8 mouse cellular contexts compared by ENCODE assay signal in genomic region chr1:58270807-58271569, GRCm38 (mm10). TPM values are rescaled to one million over a fixed set of nuclear protein-coding genes. Genes with fewer than 3 reads are reported as not detected.
DNase-seq lines count a peak whose midpoint lies in the region; ATAC-seq and TF ChIP-seq lines count a peak whose summit lies in the region.

No protein-coding gene starts in this region.

- peak; percentile 84 for TF ChIP-seq RAD21 in CH12.LX (IDR thresholded peaks at IDR 0.05; ENCODE audit: low read depth, low read length)

- no peaks in the 10 kb centered on the region for H3K79me2 ChIP-seq in CH12.LX (replicated peaks; ENCODE audit: control insufficient read depth, extremely low read depth, insufficient read depth, poor library complexity, severe bottlenecking)

- dilution Hi-C loops in CH12.LX (cut with MboI; ENCODE audit: extremely low pct_ligation_motif_present, extremely low pct_unique_long_range_greater_than_20kb, low sequenced_read_pairs), result no loop called here

- TF ChIP-seq CTCF in CH12.LX (conservative IDR thresholded peaks at IDR 0.05 in 1 of 2, IDR thresholded peaks at IDR 0.05 in 1 of 2; ENCODE audit: low read depth in 2 of 2, low read length in 2 of 2), result peak; percentile 40 to 88
- TF ChIP-seq CTCF in small intestine, adult 2 months (IDR thresholded peaks at IDR 0.05; ENCODE audit: extremely low read depth, insufficient read length, insufficient replicate concordance, low read depth, low read length), result 0 out of 2 replicates have a peak, but pooled peaks have one; percentile 15

- TF ChIP-seq POLR2A in CH12.LX (IDR thresholded peaks at IDR 0.05; ENCODE audit: low read depth, low read length), result no peak
- no peak for TF ChIP-seq POLR2A in small intestine, adult 2 months (IDR thresholded peaks at IDR 0.05; ENCODE audit: low read depth, low read length)

- no peaks in the 10 kb centered on the region for H3K9me3 ChIP-seq in CH12.LX (replicated peaks; ENCODE audit: low read length)

- H3K4me1 ChIP-seq in CH12.LX (ENCODE audit: control insufficient read depth in 1 of 2, insufficient read depth in 2 of 2), result peaks cover 0 to 13% of the 10 kb centered on the region in 2 experiments; a peak in 2 of 4 replicates
- H3K4me1 ChIP-seq in small intestine, adult 2 months (ENCODE audit: control insufficient read depth, insufficient read depth, insufficient read length, low read length), result no peaks in the 10 kb centered on the region

- no peak overlapping the region for H3K4me2 ChIP-seq in CH12.LX (ENCODE audit: insufficient read depth, low read depth, poor library complexity, severe bottlenecking)

- intact Hi-C loops in heart, postnatal 25 days (cut with DNase I), result loop anchor here (2.0 kb wide), 1 partner anchor 114 kb away; no protein-coding TSS in a partner anchor

- DNase-seq in heart, adult 11 months, result peak; percentile 24
- no peak for DNase-seq in heart, postnatal 25 days (ENCODE audit: low spot score)
- peak; percentile 76 for DNase-seq in CH12.LX (ENCODE audit: extremely low read depth)
- DNase-seq in c-Kit-positive CD71-negative TER-119-negative erythroid progenitor cells, embryonic 14.5 days (ENCODE audit: low read depth), result peak; percentile 33
- DNase-seq in kidney, postnatal 4 days, result peak; percentile 67 to 72
- peak; percentile 69 for DNase-seq in mesoderm, embryonic 11.5 days (ENCODE audit: low read depth, low spot score)

- H3K9ac ChIP-seq in CH12.LX (ENCODE audit: insufficient read depth, low read depth), result no peak overlapping the region

- in situ Hi-C loops in CH12.LX (cut with MboI; ENCODE audit: low pct_ligation_motif_present, low pct_unique_long_range_greater_than_20kb, low sequenced_read_pairs), result loop anchor here (5.0 kb wide), 1 partner anchor 114 kb away; no protein-coding TSS in a partner anchor

- no peak overlapping the region for H3K4me3 ChIP-seq in CH12.LX (replicated peaks in 1 of 3; ENCODE audit: low read depth in 2 of 3, low read length in 2 of 3, poor library complexity in 1 of 3)
- H3K4me3 ChIP-seq in small intestine, adult 2 months (ENCODE audit: low read depth, low read length), result no peak overlapping the region

- ATAC-seq in frontal cortex, adult (ENCODE audit: low TSS enrichment), result peak; percentile 86

- TF ChIP-seq EP300 in CH12.LX (IDR thresholded peaks at IDR 0.05; ENCODE audit: low read length), result no peak

- no peaks in the 10 kb centered on the region for H3K27me3 ChIP-seq in CH12.LX (replicated peaks)
- H3K27me3 ChIP-seq in small intestine, adult 2 months (ENCODE audit: control insufficient read depth, insufficient read depth, low read length), result no peaks in the 10 kb centered on the region; the same call in 1 of the 2 replicates

- no peak overlapping the region for H3K27ac ChIP-seq in CH12.LX (ENCODE audit: insufficient read depth, low read depth)
- H3K27ac ChIP-seq in small intestine, adult 2 months (ENCODE audit: insufficient read depth, low read depth, low read length), result no peak overlapping the region

- 43% methylated on average over 6 of the region's 6 CpGs for WGBS in small intestine, adult 2 months

- no peaks in the 10 kb centered on the region for H3K36me3 ChIP-seq in CH12.LX (replicated peaks in 1 of 2; ENCODE audit: control insufficient read depth in 1 of 2, insufficient read depth in 1 of 2, low read length in 1 of 2)
- H3K36me3 ChIP-seq in small intestine, adult 2 months (ENCODE audit: control insufficient read depth, insufficient read depth, low read length), result no peaks in the 10 kb centered on the region

TF ChIP-seq in CH12.LX, 34 proteins besides CTCF, POLR2A, EP300 and RAD21:
- TF ChIP-seq ZC3H11A (IDR thresholded peaks at IDR 0.05; ENCODE audit: low read depth, low read length) (peak; percentile 74), MEF2A (IDR thresholded peaks at IDR 0.05; ENCODE audit: borderline replicate concordance, low read depth, low read length) (no peak), TCF12 (IDR thresholded peaks at IDR 0.05; ENCODE audit: low read depth, low read length) (no peak), USF1 (IDR thresholded peaks at IDR 0.05; ENCODE audit: low read depth, low read length) (no peak), HCFC1 (IDR thresholded peaks at IDR 0.05; ENCODE audit: low read depth, low read length) (no peak), USF2 (conservative IDR thresholded peaks at IDR 0.05; ENCODE audit: low read depth, low read length) (no peak), MYC (IDR thresholded peaks at IDR 0.05; ENCODE audit: low read depth, low read length) (no peak), ZNF384 (IDR thresholded peaks at IDR 0.05; ENCODE audit: low read depth, low read length) (no peak), SMC3 (IDR thresholded peaks at IDR 0.05; ENCODE audit: low read depth, low read length) (peak; percentile 92), ZKSCAN1 (IDR thresholded peaks at IDR 0.05; ENCODE audit: borderline replicate concordance, low read depth, low read length) (no peak)

RNA-seq across cellular contexts. Expression of gene Aox2, which starts 7.1 kb away (rescaled TPM):
- not detected for total RNA-seq in heart, postnatal 25 days (2021)
- total RNA-seq in CH12.LX (2012; rRNA removed) (not detected in 2 replicates), CH12.LX (2014; rRNA removed) (not detected in 2 replicates)
- not detected in 2 replicates for polyA plus RNA-seq in CH12.LX (2012; ENCODE audit: insufficient read length, low read depth)
- 0.01 TPM in 1 of 2 replicates, not detected in the other for polyA plus RNA-seq in small intestine, adult 2 months (2012; rRNA removed)
